Mouse (Mus musculus) forebrain, embryonic 13.5 days (tissue): ENCODE data around the gene Aqp8. TPM values are rescaled to one million over a fixed set of nuclear protein-coding genes. Genes with fewer than 3 reads are reported as not detected.

Source experiments
- ATAC-seq: fragments of 200-750 bp; cut with Nextera tagmentation; 2 replicates; pipeline ENCODE4 v1.8.0; 2017
- H3K27ac ChIP-seq: fragments of 300-500 bp; sonication (generic); 2 replicates; pipeline ENCODE4 v1.5.1; 2015; ENCODE audit warnings: inconsistent platforms, mild to moderate bottlenecking, moderate library complexity
- H3K27me3 ChIP-seq: fragments of 300-500 bp; sonication (generic); 2 replicates; pipeline ENCODE4 v1.6.1; 2015; ENCODE audit warnings: mild to moderate bottlenecking, inconsistent platforms
- H3K36me3 ChIP-seq: fragments of 300-500 bp; sonication (generic); 2 replicates; pipeline ENCODE4 v1.6.1; 2015; ENCODE audit warnings: mild to moderate bottlenecking, inconsistent platforms; ENCODE audit not compliant: poor library complexity, severe bottlenecking
- H3K4me1 ChIP-seq: fragments of 300-500 bp; sonication (generic); 2 replicates; pipeline ENCODE4 v1.6.1; 2015; ENCODE audit warnings: inconsistent platforms
- H3K4me2 ChIP-seq: fragments of 300-500 bp; sonication (generic); 2 replicates; pipeline ENCODE4 v1.6.1; 2015; ENCODE audit warnings: inconsistent platforms, mild to moderate bottlenecking, moderate library complexity
- H3K4me3 ChIP-seq: fragments of 300-500 bp; sonication (generic); 2 replicates; pipeline ENCODE4 v1.5.1; 2015; ENCODE audit warnings: mild to moderate bottlenecking, inconsistent platforms
- H3K9ac ChIP-seq: fragments of 300-500 bp; sonication (generic); 2 replicates; pipeline ENCODE4 v1.6.1; 2015; ENCODE audit warnings: mild to moderate bottlenecking, inconsistent platforms
- H3K9me3 ChIP-seq: fragments of 300-500 bp; sonication (generic); replicated peaks from 2 replicates; pipeline ENCODE4 v1.6.1; 2016; ENCODE audit warnings: inconsistent platforms
- WGBS: fragments of 180-500 bp; shearing (Covaris S2); methylation state at CpG from one replicate; pipeline ENCODE4 v1.1.7; 2015; 5-methylcytosine and 5-hydroxymethylcytosine counted together
- polyA plus RNA-seq: library from polyadenylated mRNA; unstranded; fragments of >200 nt; fragmentation: Nextera tagmentation; extraction: Ambion mirVana; gene quantifications from 2 replicates; pipeline ENCODE4 v1.2.1, GENCODE M21; 2015

The Aqp8 gene
- polyA plus RNA-seq, 1 experiment from 2014 or later: not detected

- WGBS: 87% methylated on average over 2 of the region's 2 CpGs
- Histone ChIP-seq H3K27ac (no peak overlapping the region), H3K27me3 (no peaks in the 10 kb centered on the region), H3K9ac (no peak overlapping the region), H3K4me3 (no peak overlapping the region), H3K36me3 (no peaks in the 10 kb centered on the region), H3K9me3 (no peaks in the 10 kb centered on the region), H3K4me1 (no peaks in the 10 kb centered on the region), H3K4me2 (no peak overlapping the region)
- no peak for ATAC-seq
These were observed 11.6 kb upstream of the Aqp8 start for GRCm38 (mm10) chr7:123450515-123450914.

GRCm38 (mm10) chr7:123452551-123452950 lies 9.5 kb upstream of the Aqp8 start:
- no peaks in the 10 kb centered on the region for H3K27me3 ChIP-seq
- no peak for ATAC-seq
- no peaks in the 10 kb centered on the region for H3K4me1 ChIP-seq

GRCm38 (mm10) chr7:123453066-123453465 lies 9.0 kb upstream of the Aqp8 start:
- no peaks in the 10 kb centered on the region for H3K27me3 ChIP-seq
- no peak for ATAC-seq
- H3K27ac ChIP-seq: no peak overlapping the region
- H3K4me3 ChIP-seq: no peak overlapping the region
- no peaks in the 10 kb centered on the region for H3K9me3 ChIP-seq
- H3K4me2 ChIP-seq: no peak overlapping the region
- no peak overlapping the region for H3K9ac ChIP-seq
- H3K36me3 ChIP-seq: no peaks in the 10 kb centered on the region
- 91% methylated on average over 8 of the region's 8 CpGs for WGBS
- H3K4me1 ChIP-seq: no peaks in the 10 kb centered on the region

More at GRCm38 (mm10) chr7:123452551-123452950, 9.5 kb upstream of the Aqp8 start:
- no peak overlapping the region for H3K27ac ChIP-seq
- no peak overlapping the region for H3K4me2 ChIP-seq
- H3K9ac ChIP-seq: no peak overlapping the region
- H3K36me3 ChIP-seq: no peaks in the 10 kb centered on the region
- no peaks in the 10 kb centered on the region for H3K9me3 ChIP-seq
- no peak overlapping the region for H3K4me3 ChIP-seq
- 81% methylated on average over 6 of the region's 6 CpGs for WGBS

- Histone ChIP-seq H3K9ac (no peak overlapping the region), H3K4me2 (no peak overlapping the region), H3K27me3 (no peaks in the 10 kb centered on the region), H3K4me1 (no peaks in the 10 kb centered on the region), H3K27ac (no peak overlapping the region), H3K9me3 (no peaks in the 10 kb centered on the region), H3K36me3 (no peaks in the 10 kb centered on the region), H3K4me3 (no peak overlapping the region)
- no peak for ATAC-seq
- WGBS: 94% methylated on average over 3 of the region's 3 CpGs
These were observed 7.0 kb upstream of the Aqp8 start for GRCm38 (mm10) chr7:123455088-123455487.

GRCm38 (mm10) chr7:123458309-123458708 lies 3.8 kb upstream of the Aqp8 start:
- 95% methylated on average over 4 of the region's 4 CpGs for WGBS
- Histone ChIP-seq H3K9me3 (no peaks in the 10 kb centered on the region), H3K4me1 (no peaks in the 10 kb centered on the region), H3K36me3 (no peaks in the 10 kb centered on the region), H3K27ac (no peak overlapping the region), H3K27me3 (no peaks in the 10 kb centered on the region), H3K4me2 (no peak overlapping the region), H3K9ac (no peak overlapping the region), H3K4me3 (no peak overlapping the region)
- ATAC-seq: no peak

GRCm38 (mm10) chr7:123459247-123459646 lies 2.8 kb upstream of the Aqp8 start:
- Histone ChIP-seq H3K9ac (no peak overlapping the region), H3K4me3 (no peak overlapping the region), H3K36me3 (no peaks in the 10 kb centered on the region), H3K4me1 (no peaks in the 10 kb centered on the region), H3K4me2 (no peak overlapping the region), H3K27ac (no peak overlapping the region), H3K9me3 (no peaks in the 10 kb centered on the region), H3K27me3 (no peaks in the 10 kb centered on the region)
- no peak for ATAC-seq
- WGBS: 89% methylated on average over 4 of the region's 4 CpGs

- no peak overlapping the region for H3K9ac ChIP-seq
- no peak for ATAC-seq
- H3K4me3 ChIP-seq: no peak overlapping the region
- H3K27ac ChIP-seq: no peak overlapping the region
- H3K27me3 ChIP-seq: no peaks in the 10 kb centered on the region
- WGBS: 78% methylated on average over 4 of the region's 4 CpGs
- no peaks in the 10 kb centered on the region for H3K9me3 ChIP-seq
- no peaks in the 10 kb centered on the region for H3K4me1 ChIP-seq
- no peaks in the 10 kb centered on the region for H3K36me3 ChIP-seq
- H3K4me2 ChIP-seq: no peak overlapping the region
These were observed 775 bp upstream of the Aqp8 start for GRCm38 (mm10) chr7:123461316-123461715.

GRCm38 (mm10) chr7:123463569-123463968 lies 1.5 kb downstream of the Aqp8 start:
- Histone ChIP-seq H3K9me3 (no peaks in the 10 kb centered on the region), H3K4me1 (no peaks in the 10 kb centered on the region), H3K27ac (no peak overlapping the region), H3K36me3 (no peaks in the 10 kb centered on the region), H3K9ac (no peak overlapping the region), H3K4me2 (no peak overlapping the region), H3K27me3 (no peaks in the 10 kb centered on the region), H3K4me3 (no peak overlapping the region)
- WGBS: 81% methylated on average over 4 of the region's 4 CpGs
- no peak for ATAC-seq

GRCm38 (mm10) chr7:123465692-123466387 lies 3.7 kb downstream of the Aqp8 start:
- no peak overlapping the region for H3K9ac ChIP-seq
- 39% methylated on average over 6 of the region's 6 CpGs for WGBS
- no peaks in the 10 kb centered on the region for H3K4me1 ChIP-seq
- no peaks in the 10 kb centered on the region for H3K9me3 ChIP-seq
- H3K4me3 ChIP-seq: no peak overlapping the region
- no peaks in the 10 kb centered on the region for H3K36me3 ChIP-seq
- ATAC-seq: peak; percentile 70; the same call in 1 of the 2 replicates
- H3K4me2 ChIP-seq: no peak overlapping the region
- H3K27ac ChIP-seq: no peak overlapping the region
- no peaks in the 10 kb centered on the region for H3K27me3 ChIP-seq

- H3K27ac ChIP-seq: no peak overlapping the region
- H3K36me3 ChIP-seq: no peaks in the 10 kb centered on the region
- H3K4me3 ChIP-seq: no peak overlapping the region
- WGBS: 97% methylated on average over 1 of the region's 1 CpGs
- H3K9me3 ChIP-seq: peaks cover 8% of the 10 kb centered on the region
- no peaks in the 10 kb centered on the region for H3K4me1 ChIP-seq
- no peak for ATAC-seq
- H3K27me3 ChIP-seq: no peaks in the 10 kb centered on the region
- no peak overlapping the region for H3K9ac ChIP-seq
- H3K4me2 ChIP-seq: no peak overlapping the region
These were observed 5.9 kb downstream of the Aqp8 start for GRCm38 (mm10) chr7:123467961-123468360.

GRCm38 (mm10) chr7:123487703-123488102 lies 25.6 kb downstream of the Aqp8 start:
- H3K27ac ChIP-seq: no peak overlapping the region
- H3K4me1 ChIP-seq: no peaks in the 10 kb centered on the region
- WGBS: 82% methylated on average over 5 of the region's 5 CpGs
- H3K9me3 ChIP-seq: no peaks in the 10 kb centered on the region
- peaks cover 46% of the 10 kb centered on the region for H3K36me3 ChIP-seq
- no peaks in the 10 kb centered on the region for H3K27me3 ChIP-seq
- H3K9ac ChIP-seq: no peak overlapping the region
- H3K4me3 ChIP-seq: no peak overlapping the region
- no peak overlapping the region for H3K4me2 ChIP-seq
- no peak for ATAC-seq

- peaks cover 28% of the 10 kb centered on the region for H3K4me1 ChIP-seq
- WGBS: 40% methylated on average over 19 of the region's 19 CpGs
- ATAC-seq: no peak; the same call in none of the 2 replicates
These were observed 37.6 kb downstream of the Aqp8 start for GRCm38 (mm10) chr7:123499481-123500238.

More at GRCm38 (mm10) chr7:123499481-123500238, 37.6 kb downstream of the Aqp8 start:
- Histone ChIP-seq H3K9me3 (no peaks in the 10 kb centered on the region), H3K9ac (peak overlapping the region; percentile 88), H3K27ac (peak overlapping the region; percentile 90), H3K4me2 (peak overlapping the region; percentile 90), H3K36me3 (peaks cover 27% of the 10 kb centered on the region), H3K4me3 (peak overlapping the region; percentile 73), H3K27me3 (no peaks in the 10 kb centered on the region)
